Mouse (Mus musculus) C2C12 (cell line): ENCODE results near the gene Clnk.

Experiments used
- CTCF ChIP-seq: IDR thresholded peaks from one replicate; pipeline ENCODE4 v1.5.1; 2011; ENCODE audit not compliant: control insufficient read depth, insufficient read depth, insufficient read length
- MAX ChIP-seq: IDR thresholded peaks from one replicate; pipeline ENCODE4 v1.6.1; 2011; ENCODE audit warnings: mild to moderate bottlenecking, control low read depth
- MYOG ChIP-seq: IDR thresholded peaks from one replicate; pipeline ENCODE4 v1.6.1; 2011; ENCODE audit not compliant: control insufficient read depth, insufficient read length; ENCODE audit errors: extremely low read depth

DNA sequence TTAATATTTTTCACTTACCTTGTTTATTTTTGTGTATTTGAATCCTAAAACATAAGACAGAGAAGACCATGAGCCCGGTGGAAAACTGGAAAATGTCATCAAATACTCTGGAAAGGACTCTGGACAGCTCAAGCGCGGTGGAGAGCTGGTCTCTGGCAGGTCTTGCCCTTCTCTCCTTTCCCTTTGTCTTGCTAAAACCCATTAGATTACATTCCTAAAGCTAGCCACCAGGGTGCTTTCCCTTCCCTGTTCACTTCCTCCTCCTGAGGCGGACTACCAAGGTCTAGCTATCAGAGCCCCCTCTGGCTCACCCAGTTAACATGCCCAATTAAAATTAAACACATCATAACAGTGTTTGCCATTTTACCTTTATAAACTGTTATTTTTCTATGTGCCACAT lies 123.9 kb downstream of the Clnk start:
- TF ChIP-seq CTCF (no peak), MYOG (no peak), MAX (no peak)
